Mouse (Mus musculus) ES-E14 (cell line): Measurements from ENCODE around the gene Rab36.

Experiments
- CHD2 ChIP-seq: IDR thresholded peaks from 2 replicates; pipeline ENCODE4 v1.6.1; 2014; ENCODE audit warnings: mild to moderate bottlenecking, low read depth, low read length, inconsistent platforms
- HCFC1 ChIP-seq: IDR thresholded peaks from 2 replicates; pipeline ENCODE4 v1.6.1; 2012; ENCODE audit warnings: low read length, inconsistent platforms, borderline replicate concordance; ENCODE audit not compliant: insufficient read depth
- MAFK ChIP-seq: IDR thresholded peaks from 2 replicates; pipeline ENCODE4 v1.6.1; 2014; ENCODE audit warnings: mild to moderate bottlenecking, low read depth, low read length, inconsistent platforms; ENCODE audit not compliant: insufficient read depth
- ZC3H11A ChIP-seq: IDR thresholded peaks from 2 replicates; pipeline ENCODE4 v1.6.1; 2012; ENCODE audit warnings: low read depth, mild to moderate bottlenecking, inconsistent platforms, low read length, borderline replicate concordance
- ZNF384 ChIP-seq: IDR thresholded peaks from 2 replicates; pipeline ENCODE4 v1.6.1; 2012; ENCODE audit warnings: low read depth, low read length, inconsistent platforms

DNA sequence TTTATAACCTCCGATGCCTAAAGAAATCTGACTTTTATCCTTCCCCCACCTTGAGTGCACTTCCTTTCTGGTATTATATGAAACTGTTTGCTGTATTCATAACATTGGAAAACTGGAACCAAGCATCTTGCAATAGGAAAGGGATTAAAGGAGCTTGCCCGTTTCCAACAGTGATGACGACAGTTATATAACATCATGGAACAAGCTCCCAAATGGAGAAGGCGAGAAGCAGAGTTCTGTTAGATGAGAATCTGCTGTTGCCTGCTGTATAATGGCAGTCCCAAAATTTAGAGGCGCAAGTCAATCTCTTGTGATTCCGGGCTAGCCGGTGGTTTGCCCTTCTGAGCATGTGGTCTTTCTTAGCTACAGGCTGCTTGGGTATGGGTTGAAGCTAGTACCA, 58.4 kb downstream of the Rab36 start:
- TF ChIP-seq ZC3H11A (no peak), MAFK (no peak), HCFC1 (no peak), CHD2 (no peak), ZNF384 (no peak)
